Mouse (Mus musculus) thymus, postnatal 0 days (tissue): Measurements from ENCODE around the gene Elavl1. TPM values are rescaled to one million over a fixed set of nuclear protein-coding genes. Genes with fewer than 3 reads are reported as not detected.
A peak's percentile ranks its signal among the peaks of the same experiment; 100 is the strongest.

ENCODE experiments used
- DNase-seq: peaks from one replicate; pipeline ENCODE4 v3.0.0-alpha.2; 2015; ENCODE audit warnings: low spot score
- polyA plus RNA-seq: library from polyadenylated mRNA; unstranded; fragments of >200 nt; fragmentation: Nextera tagmentation; extraction: Ambion mirVana; gene quantifications from 2 replicates; pipeline ENCODE4 v1.2.1, GENCODE M21; 2015

Elavl1 gene
- polyA plus RNA-seq, 1 experiment from 2014 or later: 209 TPM

DNA sequence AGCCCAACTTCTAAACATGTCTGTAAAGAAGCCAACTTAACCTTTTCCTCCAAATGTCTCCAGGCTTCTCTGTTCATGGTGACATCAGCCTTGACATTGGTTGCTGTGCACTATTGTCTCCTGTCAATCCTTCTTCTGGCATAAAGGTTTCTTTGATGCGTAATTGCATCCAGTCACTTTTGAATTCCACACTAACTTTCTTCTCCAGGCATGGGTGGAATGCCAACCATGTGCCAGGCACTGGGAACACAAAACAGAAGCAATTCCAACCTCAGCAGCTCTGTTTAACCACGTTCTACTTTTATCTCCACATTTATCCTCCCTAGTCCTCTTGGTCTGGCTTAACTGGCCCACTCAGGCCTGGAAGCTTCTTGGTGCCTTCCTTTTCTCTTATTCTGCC, 4.2 kb downstream of the Elavl1 start:
- no peak for DNase-seq

DNA sequence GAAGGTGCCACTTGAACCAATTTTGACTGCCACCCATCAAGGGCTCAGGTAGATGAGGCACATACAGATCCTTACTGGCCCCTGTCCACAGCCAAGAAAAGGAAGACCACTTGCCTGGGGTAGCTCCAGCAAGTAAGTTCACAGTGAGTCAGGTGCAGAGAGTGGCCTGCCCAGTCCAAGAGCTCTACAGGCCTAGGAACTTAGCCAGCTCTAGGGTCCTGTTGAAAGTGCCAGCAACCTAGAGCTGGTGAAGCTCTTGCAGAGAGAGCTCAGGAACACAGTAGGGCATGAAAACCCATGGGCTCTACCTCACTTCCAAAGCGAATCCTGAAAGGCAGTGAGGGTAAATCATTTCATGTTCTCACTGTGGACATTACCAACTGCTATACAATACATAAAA, 4.8 kb downstream of the Elavl1 start:
- no peak for DNase-seq

- DNase-seq: no peak
Observed at GRCm38 (mm10) chr8:4319573-4319872, 5.7 kb downstream of the Elavl1 start.

DNA sequence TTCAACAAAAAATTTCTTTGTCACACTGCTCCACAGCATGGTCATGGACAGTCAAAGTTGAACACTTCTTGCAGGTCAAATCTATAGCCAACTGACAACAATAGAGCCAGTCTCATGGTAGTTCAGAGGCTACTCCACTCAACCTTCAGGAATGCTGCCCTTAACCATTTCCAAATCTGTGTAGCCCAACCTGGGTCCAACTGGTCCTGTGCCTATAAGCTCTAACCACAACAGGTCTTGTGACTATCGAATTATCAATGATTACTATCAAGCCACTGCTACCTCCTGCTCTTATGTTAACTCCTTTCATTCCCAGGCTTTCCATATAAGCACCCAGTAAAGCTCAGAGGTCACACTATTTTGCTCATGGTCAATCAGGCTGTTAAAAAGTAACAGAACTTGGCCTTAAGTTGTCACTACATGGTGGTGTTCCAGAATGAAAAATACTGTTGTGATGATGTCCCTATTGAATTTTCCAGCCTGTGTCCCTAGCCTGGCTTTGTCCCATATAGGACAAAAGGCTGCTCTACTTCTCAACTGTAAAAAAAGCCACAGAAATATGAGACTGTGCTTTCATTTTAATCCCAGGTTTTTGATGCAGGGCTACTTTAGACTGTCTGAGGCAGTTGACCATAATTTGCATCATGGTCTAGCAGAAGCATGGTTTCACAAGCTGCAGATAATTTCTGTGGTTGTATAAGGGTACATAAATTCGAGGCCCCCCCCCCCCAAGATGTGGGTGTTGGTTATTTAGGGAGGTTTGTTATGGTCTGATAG, 6.2 kb downstream of the Elavl1 start:
- DNase-seq: no peak

DNA sequence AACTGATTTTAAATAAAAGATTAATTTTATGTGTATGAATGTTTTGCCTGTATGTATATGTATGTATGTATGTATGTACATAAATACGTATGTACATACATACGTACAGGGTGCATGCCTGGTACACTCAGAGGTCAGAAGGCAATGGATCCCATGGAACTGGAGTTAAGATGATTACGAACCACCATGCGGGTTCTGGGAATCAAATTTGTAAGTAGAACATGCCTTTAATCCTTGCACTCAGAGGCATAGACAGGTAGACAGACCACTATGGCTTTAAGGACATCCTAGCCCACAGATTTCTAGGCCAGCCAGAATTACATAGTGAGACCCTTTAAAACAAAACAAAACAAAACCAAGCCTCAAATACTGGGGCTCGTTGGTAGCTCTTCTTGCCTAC, 7.1 kb downstream of the Elavl1 start:
- DNase-seq: no peak

- no peak for DNase-seq
Observed at GRCm38 (mm10) chr8:4314852-4315251, 10.4 kb downstream of the Elavl1 start.

DNA sequence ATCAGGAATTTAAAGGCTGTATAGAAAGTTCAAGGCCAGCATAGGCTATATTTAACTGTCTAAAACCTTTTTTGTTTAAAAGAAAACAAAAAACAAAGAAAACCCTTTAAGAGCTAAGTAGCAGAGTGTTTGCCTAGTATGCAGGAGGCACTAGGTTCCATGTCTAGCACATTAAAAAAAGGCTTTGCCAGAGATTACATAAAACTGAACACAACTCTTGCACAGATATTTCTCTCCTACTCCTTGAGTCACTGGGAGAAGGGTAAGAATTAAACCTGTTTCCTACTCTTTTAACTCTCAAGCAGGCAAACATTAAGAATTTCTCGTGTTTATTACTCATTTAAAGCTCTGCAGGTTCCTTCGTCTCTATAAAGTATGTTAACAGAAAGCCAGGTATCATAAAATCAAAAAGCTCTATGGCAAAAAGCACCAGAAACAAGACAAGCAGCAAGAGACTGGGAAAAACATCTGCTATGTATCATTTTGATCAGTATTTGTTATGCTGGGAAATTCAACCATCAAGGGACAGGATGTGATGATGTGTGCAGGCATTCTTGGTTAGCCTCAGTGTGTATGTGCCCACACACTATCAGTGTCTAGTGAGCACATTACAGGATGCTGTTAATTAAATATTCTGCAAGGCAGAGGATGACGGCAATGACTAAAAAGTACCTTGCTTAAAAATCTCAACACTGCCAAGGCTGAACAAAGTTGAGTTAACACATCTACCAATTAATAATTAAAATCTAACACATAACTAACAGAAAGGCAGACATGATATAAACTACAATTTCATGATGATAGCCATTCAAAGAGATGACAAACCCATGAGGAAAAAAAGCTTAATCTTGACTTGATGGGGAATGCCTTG, 11.7 kb downstream of the Elavl1 start:
- peak; percentile 23 for DNase-seq

DNA sequence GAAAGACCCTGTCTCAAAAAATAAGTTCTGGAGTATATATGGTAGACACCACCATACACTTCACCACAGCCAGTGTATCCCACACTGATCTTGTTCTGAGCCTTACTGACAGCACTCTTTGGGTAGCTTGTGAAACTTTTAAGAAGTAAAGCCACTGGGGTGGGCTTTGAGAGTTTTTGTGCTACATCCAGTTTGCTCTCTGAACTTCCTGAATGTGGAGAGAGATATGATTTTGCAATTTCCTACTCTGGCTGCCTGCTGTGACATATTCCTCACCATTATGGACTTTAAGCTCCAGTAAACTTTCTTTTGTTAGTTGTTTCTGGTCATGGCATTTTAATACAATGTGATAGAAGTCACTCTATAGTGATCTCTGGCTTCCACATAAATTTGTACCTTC, 13.1 kb downstream of the Elavl1 start:
- no peak for DNase-seq

DNA sequence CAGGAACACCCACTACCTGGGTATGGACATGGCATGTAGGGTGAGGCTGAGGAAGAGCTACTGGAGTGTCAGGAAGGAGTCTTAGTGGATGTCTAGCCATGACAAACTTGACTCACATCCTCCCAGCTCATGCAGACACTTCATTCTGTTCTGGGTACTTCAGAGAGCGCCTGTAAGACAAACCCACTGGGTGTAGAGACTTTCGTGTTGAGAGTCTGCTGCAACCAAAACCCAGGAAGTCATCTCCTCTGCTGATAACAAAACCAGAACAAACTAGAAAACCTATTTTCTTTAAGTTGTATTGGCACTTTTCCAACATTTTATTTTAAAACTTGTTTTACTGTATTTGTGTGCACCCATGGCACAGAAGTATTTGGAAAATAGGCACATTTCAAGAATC, 19.4 kb downstream of the Elavl1 start:
- DNase-seq: no peak

DNA sequence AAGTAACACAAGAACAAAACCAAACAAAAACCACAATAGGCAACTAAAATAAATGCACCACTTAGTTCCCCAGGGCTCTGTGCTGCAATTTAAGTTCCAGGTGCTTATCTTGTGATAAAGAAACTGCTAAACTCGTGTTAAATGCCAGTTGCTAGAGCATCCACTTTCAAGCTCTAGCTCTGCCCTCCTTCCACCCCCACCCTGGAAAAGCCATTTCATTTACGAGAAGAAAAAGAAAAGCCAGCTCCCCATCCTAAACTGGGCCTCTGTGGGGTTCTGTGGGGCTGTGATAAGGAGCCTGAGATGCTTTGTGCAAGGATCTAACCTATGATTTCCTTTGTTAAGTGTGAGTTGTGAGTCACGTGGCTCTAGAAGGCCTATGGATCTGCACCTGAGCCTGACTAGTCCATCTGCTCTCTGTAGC, 21.1 kb downstream of the Elavl1 start:
- DNase-seq: no peak

GRCm38 (mm10) chr8:4297822-4298221, 27.4 kb downstream of the Elavl1 start:
- DNase-seq: no peak

- DNase-seq: no peak
Observed at GRCm38 (mm10) chr8:4292738-4293137, 32.5 kb downstream of the Elavl1 start.

GRCm38 (mm10) chr8:4276111-4276465, 49.1 kb downstream of the Elavl1 start:
- DNase-seq: no peak

- DNase-seq: peak; percentile 93
Observed at GRCm38 (mm10) chr8:4275275-4276110, 49.7 kb downstream of the Elavl1 start, which contains the start of gene Timm44. Gene Timm44 (minus strand): TSS chr8:4275913.

GRCm38 (mm10) chr8:4269609-4270008, 55.6 kb downstream of the Elavl1 start:
- DNase-seq: no peak

DNA sequence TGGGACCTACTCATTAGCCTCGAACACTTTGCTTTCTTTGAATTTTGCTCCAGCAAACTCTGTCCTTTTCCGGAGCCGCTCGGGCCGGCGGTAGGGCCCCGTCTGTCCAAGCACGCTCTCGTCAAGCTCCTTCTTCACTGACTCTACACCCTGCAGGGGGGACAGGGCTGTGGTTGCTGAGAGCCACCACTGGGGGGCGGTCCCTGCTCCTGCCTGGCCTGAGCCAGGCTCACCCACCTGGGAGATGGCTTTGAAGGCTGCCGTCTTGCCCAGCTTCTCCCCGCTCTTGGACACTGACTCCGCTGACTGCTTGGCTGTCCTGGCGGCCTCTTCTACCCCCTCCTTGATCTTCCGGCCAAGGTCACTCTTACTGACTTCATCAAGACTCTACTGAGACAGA, 57.6 kb downstream of the Elavl1 start:
- DNase-seq: peak; percentile 13

DNA sequence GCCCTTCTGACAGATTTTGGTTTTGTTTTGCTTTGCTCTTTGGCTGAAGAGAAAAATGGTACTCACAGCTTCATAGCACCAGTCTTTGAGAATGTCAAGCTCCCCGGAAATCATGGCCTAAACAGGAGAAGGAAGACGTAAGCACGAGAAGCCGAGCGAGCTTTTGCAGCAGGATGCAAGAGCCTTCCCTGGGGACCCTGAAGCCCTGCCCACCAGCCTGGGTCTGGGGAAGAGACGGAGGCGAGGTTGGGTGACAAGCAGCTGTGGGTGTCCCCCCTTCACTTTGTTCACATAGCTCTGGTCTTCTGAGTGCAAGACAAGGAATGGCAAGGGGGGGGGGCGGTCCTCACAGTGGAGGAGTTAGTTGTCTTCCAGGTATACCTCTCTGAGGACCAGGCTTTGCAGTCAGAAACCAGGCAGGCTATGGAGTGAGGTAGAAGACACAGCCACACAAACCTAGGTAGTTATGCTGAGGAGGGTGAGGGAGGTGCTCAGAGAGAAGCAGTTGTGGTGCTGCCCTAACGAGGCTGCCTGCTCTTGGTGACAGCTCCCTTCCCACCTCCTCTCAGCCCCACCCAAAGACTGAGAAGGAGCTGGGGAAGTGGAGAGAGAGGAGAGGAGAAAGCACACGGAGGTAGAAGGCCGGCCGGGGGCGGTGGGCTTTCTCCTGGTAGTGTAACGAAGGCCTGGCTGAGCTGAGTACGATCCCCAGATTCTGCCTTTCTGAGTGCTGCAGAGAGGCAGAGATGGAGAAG, 59.9 kb downstream of the Elavl1 start:
- no peak for DNase-seq

GRCm38 (mm10) chr8:4263105-4263791, 62.0 kb downstream of the Elavl1 start:
- DNase-seq: no peak

GRCm38 (mm10) chr8:4259805-4260170, 65.4 kb downstream of the Elavl1 start:
- no peak for DNase-seq

GRCm38 (mm10) chr8:4259125-4259804, 65.9 kb downstream of the Elavl1 start, which contains the start of gene Ctxn1:
Gene Ctxn1 (minus strand): TSS chr8:4259274.
- peak; percentile 92 for DNase-seq
